Mouse (Mus musculus): Measurements from ENCODE around the gene Icam1. TPM values are rescaled to one million over a fixed set of nuclear protein-coding genes. Genes with fewer than 3 reads are reported as not detected.

Icam1 gene
- polyA plus RNA-seq, 1 experiment from 2014 or later, result 10.3 TPM

GRCm38 (mm10) chr9:21014691-21015570 is 854 bp upstream of the Icam1 start:
- H3K36me3 ChIP-seq (ENCODE audit: control insufficient read depth, insufficient read depth, low read length), result no peaks in the 10 kb centered on the region
- 1% methylated on average over 29 of the region's 29 CpGs for WGBS
- peak overlapping the region; percentile 1; the same call in 1 of the 2 replicates for H3K27ac ChIP-seq (ENCODE audit: low read depth, low read length)
- peak overlapping the region; percentile 69 for H3K4me2 ChIP-seq (replicated peaks; ENCODE audit: low read depth, low read length)
- peaks cover 14% of the 10 kb centered on the region; the same call in 1 of the 2 replicates for H3K4me1 ChIP-seq (ENCODE audit: control insufficient read depth, insufficient read depth, low read length)
- peak; percentile 56 for ATAC-seq (ENCODE audit: low FRiP score, low TSS enrichment)
- H3K27me3 ChIP-seq (ENCODE audit: control insufficient read depth, insufficient read depth, low read length), result peaks cover 31% of the 10 kb centered on the region
- peak overlapping the region; percentile 42 for H3K4me3 ChIP-seq (ENCODE audit: low read length)
- no peaks in the 10 kb centered on the region for H3K9me3 ChIP-seq (ENCODE audit: control insufficient read depth, low read length)
- H3K9ac ChIP-seq (ENCODE audit: low read depth, low read length), result peak overlapping the region; percentile 44; the same call in 1 of the 2 replicates

GRCm38 (mm10) chr9:21016331-21017176 is 769 bp downstream of the Icam1 start:
- H3K9me3 ChIP-seq (ENCODE audit: control insufficient read depth, low read length), result no peaks in the 10 kb centered on the region
- H3K27ac ChIP-seq (ENCODE audit: low read depth, low read length), result no peak overlapping the region
- H3K27me3 ChIP-seq (ENCODE audit: control insufficient read depth, insufficient read depth, low read length), result peaks cover 31% of the 10 kb centered on the region
- H3K9ac ChIP-seq (ENCODE audit: low read depth, low read length), result no peak overlapping the region; the same call in 1 of the 2 replicates
- no peaks in the 10 kb centered on the region for H3K36me3 ChIP-seq (ENCODE audit: control insufficient read depth, insufficient read depth, low read length)
- H3K4me1 ChIP-seq (ENCODE audit: control insufficient read depth, insufficient read depth, low read length), result peaks cover 14% of the 10 kb centered on the region; the same call in 1 of the 2 replicates
- ATAC-seq (ENCODE audit: low FRiP score, low TSS enrichment), result no peak
- WGBS, result 2% methylated on average over 17 of the region's 17 CpGs
- H3K4me3 ChIP-seq (ENCODE audit: low read length), result peak overlapping the region; percentile 42
- peak overlapping the region; percentile 69 for H3K4me2 ChIP-seq (replicated peaks; ENCODE audit: low read depth, low read length)

GRCm38 (mm10) chr9:21017177-21017575 is 1.4 kb downstream of the Icam1 start:
- H3K4me1 ChIP-seq (ENCODE audit: control insufficient read depth, insufficient read depth, low read length), result peaks cover 14% of the 10 kb centered on the region; the same call in 1 of the 2 replicates
- peak overlapping the region; percentile 19 for H3K4me2 ChIP-seq (replicated peaks; ENCODE audit: low read depth, low read length)
- ATAC-seq (ENCODE audit: low FRiP score, low TSS enrichment), result no peak
- WGBS, result 35% methylated on average over 4 of the region's 4 CpGs
- H3K27ac ChIP-seq (ENCODE audit: low read depth, low read length), result no peak overlapping the region
- no peaks in the 10 kb centered on the region for H3K9me3 ChIP-seq (ENCODE audit: control insufficient read depth, low read length)
- peak overlapping the region; percentile 42; the same call in 1 of the 2 replicates for H3K4me3 ChIP-seq (ENCODE audit: low read length)
- peaks cover 31% of the 10 kb centered on the region for H3K27me3 ChIP-seq (ENCODE audit: control insufficient read depth, insufficient read depth, low read length)
- no peak overlapping the region; the same call in 1 of the 2 replicates for H3K9ac ChIP-seq (ENCODE audit: low read depth, low read length)
- no peaks in the 10 kb centered on the region for H3K36me3 ChIP-seq (ENCODE audit: control insufficient read depth, insufficient read depth, low read length)

- no peaks in the 10 kb centered on the region for H3K9me3 ChIP-seq (ENCODE audit: control insufficient read depth, low read length)
- no peak overlapping the region for H3K4me2 ChIP-seq (replicated peaks; ENCODE audit: low read depth, low read length)
- peaks cover 14% of the 10 kb centered on the region; the same call in 1 of the 2 replicates for H3K4me1 ChIP-seq (ENCODE audit: control insufficient read depth, insufficient read depth, low read length)
- no peak overlapping the region for H3K9ac ChIP-seq (ENCODE audit: low read depth, low read length)
- H3K27ac ChIP-seq (ENCODE audit: low read depth, low read length), result no peak overlapping the region
- ATAC-seq (ENCODE audit: low FRiP score, low TSS enrichment), result no peak
- 75% methylated on average over 2 of the region's 2 CpGs for WGBS
- H3K27me3 ChIP-seq (ENCODE audit: control insufficient read depth, insufficient read depth, low read length), result peaks cover 31% of the 10 kb centered on the region
- no peak overlapping the region for H3K4me3 ChIP-seq (ENCODE audit: low read length)
- no peaks in the 10 kb centered on the region for H3K36me3 ChIP-seq (ENCODE audit: control insufficient read depth, insufficient read depth, low read length)
These were observed 2.8 kb downstream of the Icam1 start for GRCm38 (mm10) chr9:21018600-21018999.

GRCm38 (mm10) chr9:21021363-21021762 is 5.6 kb downstream of the Icam1 start:
- ATAC-seq (ENCODE audit: low FRiP score, low TSS enrichment), result no peak
- Histone ChIP-seq H3K27ac (ENCODE audit: low read depth, low read length) (no peak overlapping the region), H3K27me3 (ENCODE audit: control insufficient read depth, insufficient read depth, low read length) (peaks cover 22% of the 10 kb centered on the region), H3K4me2 (replicated peaks; ENCODE audit: low read depth, low read length) (no peak overlapping the region), H3K4me1 (ENCODE audit: control insufficient read depth, insufficient read depth, low read length) (no peaks in the 10 kb centered on the region), H3K9me3 (ENCODE audit: control insufficient read depth, low read length) (no peaks in the 10 kb centered on the region), H3K4me3 (ENCODE audit: low read length) (no peak overlapping the region), H3K9ac (ENCODE audit: low read depth, low read length) (no peak overlapping the region), H3K36me3 (ENCODE audit: control insufficient read depth, insufficient read depth, low read length) (no peaks in the 10 kb centered on the region)
- WGBS, result 73% methylated on average over 3 of the region's 3 CpGs

GRCm38 (mm10) chr9:21022288-21022687 is 6.5 kb downstream of the Icam1 start:
- no peak overlapping the region for H3K4me3 ChIP-seq (ENCODE audit: low read length)
- no peak for ATAC-seq (ENCODE audit: low FRiP score, low TSS enrichment)
- H3K36me3 ChIP-seq (ENCODE audit: control insufficient read depth, insufficient read depth, low read length), result no peaks in the 10 kb centered on the region
- whole genome bisulfite sequencing, result 63% methylated on average over 6 of the region's 6 CpGs
- no peak overlapping the region for H3K9ac ChIP-seq (ENCODE audit: low read depth, low read length)
- peaks cover 13% of the 10 kb centered on the region for H3K27me3 ChIP-seq (ENCODE audit: control insufficient read depth, insufficient read depth, low read length)
- H3K27ac ChIP-seq (ENCODE audit: low read depth, low read length), result no peak overlapping the region
- no peaks in the 10 kb centered on the region for H3K4me1 ChIP-seq (ENCODE audit: control insufficient read depth, insufficient read depth, low read length)
- no peaks in the 10 kb centered on the region for H3K9me3 ChIP-seq (ENCODE audit: control insufficient read depth, low read length)
- H3K4me2 ChIP-seq (replicated peaks; ENCODE audit: low read depth, low read length), result no peak overlapping the region

- Histone ChIP-seq H3K27me3 (ENCODE audit: control insufficient read depth, insufficient read depth, low read length) (peaks cover 10% of the 10 kb centered on the region), H3K9me3 (ENCODE audit: control insufficient read depth, low read length) (no peaks in the 10 kb centered on the region), H3K4me1 (ENCODE audit: control insufficient read depth, insufficient read depth, low read length) (no peaks in the 10 kb centered on the region), H3K4me2 (replicated peaks; ENCODE audit: low read depth, low read length) (no peak overlapping the region), H3K27ac (ENCODE audit: low read depth, low read length) (no peak overlapping the region), H3K4me3 (ENCODE audit: low read length) (no peak overlapping the region), H3K36me3 (ENCODE audit: control insufficient read depth, insufficient read depth, low read length) (no peaks in the 10 kb centered on the region), H3K9ac (ENCODE audit: low read depth, low read length) (no peak overlapping the region)
- WGBS, result 76% methylated on average over 1 of the region's 1 CpGs
- ATAC-seq (ENCODE audit: low FRiP score, low TSS enrichment), result no peak
These were observed 6.9 kb downstream of the Icam1 start for GRCm38 (mm10) chr9:21022726-21023125.

GRCm38 (mm10) chr9:21025258-21025810 is 9.5 kb downstream of the Icam1 start:
- peaks cover 15% of the 10 kb centered on the region for H3K27me3 ChIP-seq (ENCODE audit: control insufficient read depth, insufficient read depth, low read length)
- WGBS, result 70% methylated on average over 19 of the region's 19 CpGs
- no peak overlapping the region for H3K4me2 ChIP-seq (replicated peaks; ENCODE audit: low read depth, low read length)
- H3K27ac ChIP-seq (ENCODE audit: low read depth, low read length), result no peak overlapping the region
- no peak overlapping the region for H3K4me3 ChIP-seq (ENCODE audit: low read length)
- H3K4me1 ChIP-seq (ENCODE audit: control insufficient read depth, insufficient read depth, low read length), result peaks cover 11% of the 10 kb centered on the region
- no peak for ATAC-seq (ENCODE audit: low FRiP score, low TSS enrichment)
- H3K9me3 ChIP-seq (ENCODE audit: control insufficient read depth, low read length), result no peaks in the 10 kb centered on the region
- no peaks in the 10 kb centered on the region for H3K36me3 ChIP-seq (ENCODE audit: control insufficient read depth, insufficient read depth, low read length)
- no peak overlapping the region for H3K9ac ChIP-seq (ENCODE audit: low read depth, low read length)
